Mouse (Mus musculus): ENCODE measurements at regions not wholly inside any gene's neighbourhood (a gene's known extent, or its start where the extent isn't known, plus 50 kb on each side); places are given as distances from the start of the nearest gene placed in this dataset.

- DNase-seq (ENCODE audit: low read depth, low spot score) = peak; percentile 46
Measured at GRCm38 (mm10) chr17:78023507-78024355, 176.3 kb upstream of the Crim1 start.

- DNase-seq (ENCODE audit: low read depth, low spot score) = no peak
Measured at GRCm38 (mm10) chr17:78024356-78024723, 175.7 kb upstream of the Crim1 start.

GRCm38 (mm10) chr17:78025294-78025693 is 174.8 kb upstream of the Crim1 start:
- DNase-seq (ENCODE audit: low read depth, low spot score) = peak; percentile 26

- DNase-seq (ENCODE audit: low read depth, low spot score) = no peak
Measured at GRCm38 (mm10) chr17:78035648-78036047, 164.4 kb upstream of the Crim1 start.

GRCm38 (mm10) chr17:78040338-78040737 is 159.7 kb upstream of the Crim1 start:
- DNase-seq (ENCODE audit: low read depth, low spot score) = no peak

- no peak for DNase-seq (ENCODE audit: low read depth, low spot score)
Measured at GRCm38 (mm10) chr17:78041204-78041603, 158.8 kb upstream of the Crim1 start.

- DNase-seq (ENCODE audit: low read depth, low spot score) = no peak
Measured at GRCm38 (mm10) chr17:78049766-78050165, 150.3 kb upstream of the Crim1 start.

- DNase-seq (ENCODE audit: low read depth, low spot score) = no peak
Measured at GRCm38 (mm10) chr17:78050203-78050602, 149.8 kb upstream of the Crim1 start.

- no peak for DNase-seq (ENCODE audit: low read depth, low spot score)
Measured at GRCm38 (mm10) chr17:78075892-78076291, 124.2 kb upstream of the Crim1 start.

GRCm38 (mm10) chr17:78078381-78078780 is 121.7 kb upstream of the Crim1 start:
- no peak for DNase-seq (ENCODE audit: low read depth, low spot score)

- no peak for DNase-seq (ENCODE audit: low read depth, low spot score)
Measured at GRCm38 (mm10) chr17:78084419-78084818, 115.6 kb upstream of the Crim1 start.

GRCm38 (mm10) chr17:78086963-78087362 is 113.1 kb upstream of the Crim1 start:
- DNase-seq (ENCODE audit: low read depth, low spot score) = no peak

GRCm38 (mm10) chr17:78097699-78098098 is 102.3 kb upstream of the Crim1 start:
- DNase-seq (ENCODE audit: low read depth, low spot score) = no peak

GRCm38 (mm10) chr17:78108793-78109192 is 91.3 kb upstream of the Crim1 start:
- no peak for DNase-seq (ENCODE audit: low read depth, low spot score)

- no peak for DNase-seq (ENCODE audit: low read depth, low spot score)
Measured at GRCm38 (mm10) chr17:78109364-78110222, 90.5 kb upstream of the Crim1 start.

GRCm38 (mm10) chr17:78132116-78132515 is 67.9 kb upstream of the Crim1 start:
- DNase-seq (ENCODE audit: low read depth, low spot score) = no peak

GRCm38 (mm10) chr17:78137986-78138385 is 62.1 kb upstream of the Crim1 start:
- no peak for DNase-seq (ENCODE audit: low read depth, low spot score)

GRCm38 (mm10) chr17:78140660-78141059 is 59.4 kb upstream of the Crim1 start:
- no peak for DNase-seq (ENCODE audit: low read depth, low spot score)

GRCm38 (mm10) chr17:78141136-78141535 is 58.9 kb upstream of the Crim1 start:
- no peak for DNase-seq (ENCODE audit: low read depth, low spot score)

- no peak for DNase-seq (ENCODE audit: low read depth, low spot score)
Measured at GRCm38 (mm10) chr17:78142431-78142830, 57.6 kb upstream of the Crim1 start.

GRCm38 (mm10) chr17:78145335-78145734 is 54.7 kb upstream of the Crim1 start:
- DNase-seq (ENCODE audit: low read depth, low spot score) = no peak

Measured in forelimb bud, embryonic 11.5 days (tissue).